Mouse (Mus musculus) gastrocnemius, adult 8-10 months (tissue): ENCODE results near the gene Irf7. TPM values are rescaled to one million over a fixed set of nuclear protein-coding genes. Genes with fewer than 3 reads are reported as not detected.
A peak's percentile ranks its signal among the peaks of the same experiment; 100 is the strongest.

ENCODE experiments used
- DNase-seq, 2 experiments: peaks; one replicate each; pipeline ENCODE4 v3.0.0; 2022; ENCODE audit warnings: low spot score in 2 of 2
- total RNA-seq, 4 experiments: library from RNA; stranded (reverse); gene quantifications; 2 replicates each; pipeline ENCODE4 v1.2.4; 2022

The Irf7 gene
- under 1 TPM; 0.27 to 0.80 (median 0.50) TPM for total RNA-seq

GRCm38 (mm10) chr7:141265739-141266561 is at the start of gene Irf7:
Gene Irf7, minus strand, starts transcription at chr7:141266481.
- peak; percentile 41 to 48 for DNase-seq

- no peak for DNase-seq
These were observed 49.7 kb upstream of the Irf7 start for GRCm38 (mm10) chr7:141315974-141316373.

- no peak for DNase-seq
These were observed 48.8 kb upstream of the Irf7 start for GRCm38 (mm10) chr7:141315076-141315475.

- DNase-seq, result no peak
These were observed 48.1 kb upstream of the Irf7 start for GRCm38 (mm10) chr7:141314416-141314815.

- DNase-seq, result no peak
These were observed 38.3 kb upstream of the Irf7 start for GRCm38 (mm10) chr7:141304537-141304936.

- no peak for DNase-seq
These were observed 36.5 kb upstream of the Irf7 start for GRCm38 (mm10) chr7:141302702-141303268.

- DNase-seq, result no peak
These were observed 35.1 kb upstream of the Irf7 start for GRCm38 (mm10) chr7:141301386-141301785.

- no peak for DNase-seq
These were observed 32.9 kb upstream of the Irf7 start for GRCm38 (mm10) chr7:141299175-141299574.

- DNase-seq, result no peak
These were observed 31.8 kb upstream of the Irf7 start for GRCm38 (mm10) chr7:141297926-141298650.

GRCm38 (mm10) chr7:141294479-141294878 is 28.2 kb upstream of the Irf7 start:
- DNase-seq, result no peak

- no peak for DNase-seq
These were observed 27.7 kb upstream of the Irf7 start for GRCm38 (mm10) chr7:141293852-141294471.

GRCm38 (mm10) chr7:141292583-141293388 is 26.5 kb upstream of the Irf7 start:
- DNase-seq, result no peak

- DNase-seq, result no peak
These were observed 25.8 kb upstream of the Irf7 start, which contains the start of gene Drd4 for GRCm38 (mm10) chr7:141291921-141292582. Gene Drd4, plus strand, starts transcription at chr7:141292006.

- DNase-seq, result no peak
These were observed 21.8 kb upstream of the Irf7 start for GRCm38 (mm10) chr7:141288042-141288441.

GRCm38 (mm10) chr7:141282756-141283155 is 16.5 kb upstream of the Irf7 start:
- no peak for DNase-seq

GRCm38 (mm10) chr7:141281442-141281841 is 15.2 kb upstream of the Irf7 start:
- no peak for DNase-seq

- DNase-seq, result no peak
These were observed 12.7 kb upstream of the Irf7 start, which contains the start of gene Sct for GRCm38 (mm10) chr7:141278766-141279590. Gene Sct, minus strand, starts transcription at chr7:141279133.

- DNase-seq, result no peak
These were observed 11.7 kb upstream of the Irf7 start for GRCm38 (mm10) chr7:141277701-141278678.
